In the genomic region with DNA sequence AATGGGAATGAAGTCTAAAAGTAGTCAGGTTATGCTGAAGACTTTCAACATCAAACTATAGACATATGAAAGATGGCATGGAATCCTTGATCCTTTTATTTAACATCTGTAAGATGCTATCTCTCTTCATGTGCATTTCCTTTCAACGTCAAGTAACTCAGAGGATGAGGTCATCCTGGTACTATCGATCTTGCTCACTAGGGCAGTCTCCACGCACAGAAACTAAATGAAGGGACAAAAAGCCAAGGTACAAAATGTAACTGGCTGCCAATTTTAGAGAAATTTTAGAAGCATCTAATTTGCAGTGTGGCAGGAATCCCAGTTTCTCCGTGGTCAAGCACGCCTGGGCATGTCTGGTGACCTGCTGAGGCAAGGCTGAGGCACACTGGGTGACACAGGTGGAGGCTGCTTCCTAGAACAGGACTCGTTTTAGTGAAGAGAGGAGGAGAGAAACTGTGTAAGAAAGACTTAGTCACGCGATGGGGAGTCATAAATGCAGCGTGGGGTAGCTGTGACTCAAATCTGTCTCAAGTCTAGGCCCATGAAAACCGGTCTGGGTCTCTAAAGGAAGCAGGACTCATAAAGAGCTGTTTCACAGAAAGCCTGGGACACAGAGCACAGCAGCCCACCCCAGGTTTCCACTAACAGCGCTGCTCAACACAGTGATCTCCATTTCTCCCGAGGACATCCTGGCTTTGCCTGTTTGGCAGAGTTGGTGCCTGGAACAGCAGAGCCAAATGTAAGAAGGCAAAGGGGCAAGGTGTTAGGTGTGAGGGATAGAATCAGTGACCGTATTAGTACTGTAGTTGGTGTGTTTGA, we compare ENCODE assay signal across 17 mouse cellular contexts. TPM values are rescaled to one million over a fixed set of nuclear protein-coding genes. Genes with fewer than 3 reads are reported as not detected.
A peak's percentile ranks its signal among the peaks of the same experiment; 100 is the strongest.
DNase-seq lines count a peak whose midpoint lies in the region; ATAC-seq and TF ChIP-seq lines count a peak whose summit lies in the region.
"Had no signal": no experiment of that assay in that cellular context is flagged by ENCODE, and none has a peak within 500 bp of the region (broad histone marks: within the 10 kb centered on the region; RNA-seq: fewer than 3 reads in every experiment).

No protein-coding gene starts in this region.

- H3K4me1 ChIP-seq in ES-Bruce4 (ENCODE audit: control insufficient read depth, insufficient read depth, low read length) = peaks cover 7% of the 10 kb centered on the region
- H3K4me1 ChIP-seq in embryonic fibroblast, embryonic 13.5 days (ENCODE audit: control insufficient read depth, insufficient read depth, low read length) = peaks cover 14% of the 10 kb centered on the region
- H3K4me1 ChIP-seq in neural tube, embryonic 15.5 days = peaks cover 16% of the 10 kb centered on the region
- H3K4me1 ChIP-seq in forebrain, postnatal 0 days (ENCODE audit: insufficient read depth) = peaks cover 1% of the 10 kb centered on the region

- H3K4me2 ChIP-seq in neural tube, embryonic 15.5 days = no peak overlapping the region
- no peak overlapping the region for H3K4me2 ChIP-seq in forebrain, postnatal 0 days (ENCODE audit: low read depth)
- H3K4me2 ChIP-seq: midbrain, embryonic 12.5 days had no signal

- H3K9ac ChIP-seq in ES-Bruce4 (ENCODE audit: low read depth, poor library complexity, severe bottlenecking) = peak overlapping the region; percentile 58
- H3K9ac ChIP-seq in neural tube, embryonic 15.5 days (replicated peaks) = no peak overlapping the region
- H3K9ac ChIP-seq in forebrain, postnatal 0 days = no peak overlapping the region
- H3K9ac ChIP-seq: midbrain, embryonic 12.5 days had no signal

- TF ChIP-seq CTCF in ES-Bruce4 (IDR thresholded peaks at IDR 0.05; ENCODE audit: low read depth, low read length) = no peak
- TF ChIP-seq CTCF in embryonic fibroblast, embryonic 13.5 days (IDR thresholded peaks at IDR 0.05; ENCODE audit: borderline replicate concordance, insufficient read depth, low read length) = no peak
- TF ChIP-seq CTCF in forebrain, postnatal 0 days (IDR thresholded peaks at IDR 0.05; ENCODE audit: low read depth) = no peak

- WGBS in neural tube, embryonic 15.5 days = 63% methylated on average over 13 of the region's 13 CpGs
- 64% methylated on average over 13 of the region's 13 CpGs for WGBS in forebrain, postnatal 0 days

- TF ChIP-seq EP300 in ES-Bruce4 (IDR thresholded peaks at IDR 0.05; ENCODE audit: insufficient read depth, low read depth, low read length) = peak; percentile 97

- intact Hi-C loops in heart, postnatal 14 days (cut with DNase I) = no loop called here

- H3K27ac ChIP-seq in ES-Bruce4 (ENCODE audit: insufficient read depth, low read length) = peak overlapping the region; percentile 86
- H3K27ac ChIP-seq in embryonic fibroblast, embryonic 13.5 days (ENCODE audit: insufficient read depth, low read length) = peak overlapping the region; percentile 98
- no peak overlapping the region for H3K27ac ChIP-seq in neural tube, embryonic 15.5 days (replicated peaks)
- no peak overlapping the region for H3K27ac ChIP-seq in forebrain, postnatal 0 days (ENCODE audit: low read depth, low read length)
- H3K27ac ChIP-seq: midbrain, embryonic 12.5 days had no signal

- peaks cover 2% of the 10 kb centered on the region; the same call in 1 of the 2 replicates for H3K36me3 ChIP-seq in ES-Bruce4 (ENCODE audit: control insufficient read depth, insufficient read depth, low read length, poor library complexity, severe bottlenecking)
- H3K36me3 ChIP-seq in neural tube, embryonic 15.5 days = no peaks in the 10 kb centered on the region
- H3K36me3 ChIP-seq in forebrain, postnatal 0 days (ENCODE audit: insufficient read depth) = no peaks in the 10 kb centered on the region
- H3K36me3 ChIP-seq: midbrain, embryonic 12.5 days had no signal

- H3K4me3 ChIP-seq in ES-Bruce4 (ENCODE audit: low read depth, low read length) = no peak overlapping the region
- H3K4me3 ChIP-seq in embryonic fibroblast, embryonic 13.5 days (ENCODE audit: insufficient read depth, low read length) = no peak overlapping the region
- H3K4me3 ChIP-seq in neural tube, embryonic 15.5 days (replicated peaks) = no peak overlapping the region
- H3K4me3 ChIP-seq in forebrain, postnatal 0 days (ENCODE audit: low read depth, low read length) = no peak overlapping the region
- H3K4me3 ChIP-seq: midbrain, embryonic 12.5 days had no signal

- no peak for ATAC-seq in neural tube, embryonic 15.5 days (ENCODE audit: low FRiP score)
- ATAC-seq in forebrain, postnatal 0 days = no peak
- ATAC-seq: intestine, postnatal 0 days had no signal

- no peak for TF ChIP-seq POLR2A in ES-Bruce4 (IDR thresholded peaks at IDR 0.05; ENCODE audit: insufficient read depth, low read length)
- TF ChIP-seq POLR2A in embryonic fibroblast, embryonic 13.5 days (IDR thresholded peaks at IDR 0.05; ENCODE audit: low read depth, low read length) = peak; percentile 31

- peak; percentile 35 for DNase-seq in right cerebral cortex, adult 18-20 months
- no peak for DNase-seq in right cerebral cortex, adult 2 months (ENCODE audit: low spot score in 2 of 2)
- DNase-seq in urinary bladder, postnatal 14 days (ENCODE audit: low spot score) = peak; percentile 82
- no peak for DNase-seq in heart, postnatal 14 days
- no peak for DNase-seq in forebrain, postnatal 0 days
- DNase-seq: cerebellum, postnatal 36 days; gastrocnemius, postnatal 25 days; heart, postnatal 36 days; kidney, postnatal 4 days; left cerebral cortex, postnatal 4 days; right cerebral cortex, postnatal 4 days; thymus, adult 18-20 months had no signal

- no peaks in the 10 kb centered on the region for H3K9me3 ChIP-seq in ES-Bruce4 (replicated peaks; ENCODE audit: control insufficient read depth, insufficient read depth, low read length, poor library complexity, severe bottlenecking)
- no peaks in the 10 kb centered on the region for H3K9me3 ChIP-seq in neural tube, embryonic 15.5 days (replicated peaks)
- no peaks in the 10 kb centered on the region for H3K9me3 ChIP-seq in forebrain, postnatal 0 days (ENCODE audit: low read length)
- H3K9me3 ChIP-seq: midbrain, embryonic 12.5 days had no signal

- H3K27me3 ChIP-seq in ES-Bruce4 (ENCODE audit: control insufficient read depth, insufficient read depth, low read length, poor library complexity, severe bottlenecking) = no peaks in the 10 kb centered on the region
- H3K27me3 ChIP-seq in neural tube, embryonic 15.5 days (replicated peaks) = no peaks in the 10 kb centered on the region
- no peaks in the 10 kb centered on the region for H3K27me3 ChIP-seq in forebrain, postnatal 0 days (ENCODE audit: insufficient read depth, low read length)

RNA-seq across cellular contexts. Expression of a gene that starts 1.7 kb away (rescaled TPM):
- 91.8 and 93.7 TPM in 2 replicates for polyA plus RNA-seq in ES-Bruce4 (2011; ENCODE audit: insufficient read depth, insufficient read length, low read depth, missing spikeins)
- polyA plus RNA-seq in embryonic fibroblast, embryonic 13.5 days (2011; ENCODE audit: insufficient read length, low read depth, missing spikeins) = 96.3 and 105 TPM in 2 replicates
- total RNA-seq in heart, postnatal 14 days (2021) = 10 to 100 TPM; 40.6 to 41.7 TPM
- 7.2 and 8.2 TPM in 2 replicates for polyA plus RNA-seq in neural tube, embryonic 15.5 days (2015; fragmentation: Nextera tagmentation; extraction: Ambion mirVana)
- 19.5 and 34.6 TPM in 2 replicates for total RNA-seq in forebrain, postnatal 0 days (2014; rRNA removed)
- polyA plus RNA-seq in forebrain, postnatal 0 days (2015; fragmentation: Nextera tagmentation; extraction: Ambion mirVana) = 2.8 and 4.0 TPM in 2 replicates

Comparison
In these comparisons a context has a peak if more than half of its experiments do, and no peak if none do; other contexts are left out.
1. DNase-seq: peak in right cerebral cortex, adult 18-20 months (single experiment) and urinary bladder, postnatal 14 days (single experiment); none in right cerebral cortex, adult 2 months (0 of 2), heart, postnatal 14 days (0 of 2) and forebrain, postnatal 0 days (single experiment).
2. H3K27ac ChIP-seq: peak in ES-Bruce4 (single experiment) and embryonic fibroblast, embryonic 13.5 days (single experiment); none in neural tube, embryonic 15.5 days (single experiment) and forebrain, postnatal 0 days (single experiment).
3. RNA of a gene that starts 1.7 kb away (polyA plus RNA-seq): 96.3 to 105 TPM in embryonic fibroblast, embryonic 13.5 days and 91.8 to 93.7 TPM in ES-Bruce4; 7.2 to 8.2 TPM in neural tube, embryonic 15.5 days and 2.8 to 4.0 TPM in forebrain, postnatal 0 days; every median in the first group is over 10 times any median in the second.